Mouse (Mus musculus) erythroblast, embryonic 14.5 days (primary cell): ENCODE results near the gene Tmem30a.

Experiments used
- GATA1 ChIP-seq: IDR thresholded peaks from 2 replicates; pipeline ENCODE4 v1.6.1; 2012; ENCODE audit warnings: low read length, inconsistent platforms, mixed read lengths
- TAL1 ChIP-seq: IDR thresholded peaks from 3 replicates; pipeline ENCODE4 v1.6.1; 2012; ENCODE audit warnings: low read length, inconsistent platforms, mixed read lengths

GRCm38 (mm10) chr9:79784934-79785793 lies 8.1 kb downstream of the Tmem30a start:
- TF ChIP-seq GATA1: no peak
- TF ChIP-seq TAL1: no peak
